Mouse (Mus musculus) myocyte (in vitro differentiated cells): Measurements from ENCODE around the gene Usp31.

ENCODE experiments used
- CEBPB ChIP-seq: IDR thresholded peaks from 2 replicates; pipeline ENCODE4 v1.6.1; 2011; ENCODE audit warnings: mild to moderate bottlenecking, moderate library complexity; ENCODE audit not compliant: poor library complexity, insufficient read depth, severe bottlenecking
- E2F4 ChIP-seq: IDR thresholded peaks from one replicate; pipeline ENCODE4 v1.6.1; 2011; ENCODE audit warnings: mild to moderate bottlenecking, control low read depth, moderate library complexity; ENCODE audit not compliant: insufficient read depth
- MAX ChIP-seq: IDR thresholded peaks from one replicate; pipeline ENCODE4 v1.6.1; 2011; ENCODE audit warnings: low read depth, mild to moderate bottlenecking, control low read depth
- MYOD1 ChIP-seq, 3 experiments: IDR thresholded peaks; one replicate each; pipeline ENCODE4 v1.6.1; 2011; ENCODE audit warnings: control low read depth in 2 of 3, low read depth in 2 of 3, mild to moderate bottlenecking in 2 of 3, moderate library complexity in 1 of 3; ENCODE audit not compliant: insufficient read length in 2 of 3, control insufficient read depth in 1 of 3
- MYOG ChIP-seq, 3 experiments: IDR thresholded peaks; one replicate each; pipeline ENCODE4 v1.6.1; 2011; ENCODE audit warnings: control low read depth in 2 of 3, low read depth in 2 of 3, mild to moderate bottlenecking in 2 of 3; ENCODE audit not compliant: insufficient read length in 2 of 3, control insufficient read depth in 1 of 3, insufficient read depth in 1 of 3
- POLR2A ChIP-seq: IDR thresholded peaks from one replicate; pipeline ENCODE4 v1.6.1; 2011; ENCODE audit warnings: low read depth, mild to moderate bottlenecking, control low read depth, moderate library complexity; ENCODE audit not compliant: insufficient read length
- POLR2AphosphoS2 ChIP-seq: IDR thresholded peaks from one replicate; pipeline ENCODE4 v1.6.1; 2011; ENCODE audit warnings: low read depth, control low read depth; ENCODE audit not compliant: insufficient read length
- REST ChIP-seq: IDR thresholded peaks from one replicate; pipeline ENCODE4 v1.6.1; 2011; ENCODE audit warnings: mild to moderate bottlenecking, control low read depth, moderate library complexity; ENCODE audit not compliant: insufficient read depth, insufficient read length
- TCF12 ChIP-seq: IDR thresholded peaks from one replicate; pipeline ENCODE4 v1.6.1; 2011; ENCODE audit warnings: mild to moderate bottlenecking, control low read depth; ENCODE audit not compliant: poor library complexity, insufficient read depth, severe bottlenecking
- TCF3 ChIP-seq: IDR thresholded peaks from one replicate; pipeline ENCODE4 v1.6.1; 2011; ENCODE audit warnings: low read depth, control low read depth; ENCODE audit not compliant: insufficient read length
- USF1 ChIP-seq: IDR thresholded peaks from one replicate; pipeline ENCODE4 v1.6.1; 2011; ENCODE audit warnings: low read depth, mild to moderate bottlenecking, control low read depth, moderate library complexity

DNA sequence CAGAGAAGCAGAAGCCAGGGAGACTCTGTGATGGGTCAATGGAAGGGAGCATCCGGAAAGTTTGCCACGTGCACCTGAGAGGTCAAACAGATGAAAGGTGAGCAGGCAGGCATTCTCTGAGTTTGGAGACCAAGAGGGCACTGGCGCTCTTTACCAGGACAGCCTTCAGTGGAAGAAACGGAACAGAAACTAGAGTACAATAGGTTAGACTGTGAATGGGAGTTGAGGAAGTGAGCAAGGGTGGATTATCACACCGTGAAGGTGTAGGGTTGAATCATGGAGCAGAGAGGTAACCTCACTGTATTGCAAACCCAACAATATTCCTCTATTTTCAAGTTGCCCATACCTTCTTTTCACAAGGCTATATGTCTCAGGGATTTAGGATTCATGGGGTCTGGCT is 43.2 kb upstream of the Usp31 start:
- no peak for TF ChIP-seq MYOD1 (IDR thresholded peaks at IDR 0.05; ENCODE audit: control insufficient read depth in 1 of 3, insufficient read length in 2 of 3, low read depth in 2 of 3)
- no peak for TF ChIP-seq E2F4
- TF ChIP-seq POLR2A = no peak
- TF ChIP-seq TCF12 = no peak
- TF ChIP-seq USF1 = no peak
- TF ChIP-seq MAX = no peak
- no peak for TF ChIP-seq REST
- TF ChIP-seq TCF3 = no peak
- no peak for TF ChIP-seq MYOG (IDR thresholded peaks at IDR 0.05; ENCODE audit: control insufficient read depth in 1 of 3, insufficient read depth in 1 of 3, insufficient read length in 2 of 3, low read depth in 2 of 3)
- TF ChIP-seq POLR2AphosphoS2 = no peak
- no peak for TF ChIP-seq CEBPB
